Mouse (Mus musculus): Measurements from ENCODE around the gene Frat1. TPM values are rescaled to one million over a fixed set of nuclear protein-coding genes. Genes with fewer than 3 reads are reported as not detected.

Frat1 gene
- polyA plus RNA-seq, 1 experiment from 2014 or later = 27.3 TPM

DNA sequence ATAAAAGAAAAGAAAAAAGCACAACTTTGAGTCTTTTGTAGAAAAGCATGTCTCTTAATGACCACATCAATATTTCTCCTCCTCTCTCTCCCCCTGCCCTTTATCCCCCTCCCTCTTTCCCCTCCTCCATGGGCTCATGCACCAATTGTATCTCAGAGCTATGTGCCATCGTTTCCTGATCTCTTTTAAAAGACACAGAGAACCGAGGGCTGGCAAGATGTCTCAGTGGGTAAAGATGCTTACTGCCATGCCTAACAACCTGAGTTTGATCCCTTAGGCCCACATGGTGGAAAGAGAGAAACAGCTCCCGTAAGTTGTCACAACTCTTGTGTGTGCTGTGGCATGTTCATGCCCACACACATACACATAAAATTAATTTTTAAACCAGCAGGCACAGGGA, 6.9 kb downstream of the Frat1 start:
- Histone ChIP-seq H3K4me3 (ENCODE audit: low read depth, low read length) (no peak overlapping the region), H3K27me3 (ENCODE audit: control insufficient read depth, insufficient read depth, low read depth, low read length) (no peaks in the 10 kb centered on the region), H3K27ac (ENCODE audit: low read length) (no peak overlapping the region), H3K4me1 (ENCODE audit: control insufficient read depth, insufficient read depth, low read length) (peaks cover 34% of the 10 kb centered on the region), H3K9ac (ENCODE audit: low read depth, low read length) (no peak overlapping the region), H3K36me3 (ENCODE audit: control insufficient read depth, insufficient read depth, low read length) (no peaks in the 10 kb centered on the region), H3K4me2 (ENCODE audit: low read length) (no peak overlapping the region), H3K9me3 (replicated peaks; ENCODE audit: control insufficient read depth, low read length, poor library complexity, severe bottlenecking) (no peaks in the 10 kb centered on the region)
- WGBS = 50% methylated on average over 3 of the region's 3 CpGs
- ATAC-seq = no peak

- Histone ChIP-seq H3K36me3 (ENCODE audit: control insufficient read depth, insufficient read depth, low read length) (no peaks in the 10 kb centered on the region), H3K4me1 (ENCODE audit: control insufficient read depth, insufficient read depth, low read length) (peaks cover 27% of the 10 kb centered on the region), H3K27ac (ENCODE audit: low read length) (no peak overlapping the region), H3K9ac (ENCODE audit: low read depth, low read length) (no peak overlapping the region), H3K9me3 (replicated peaks; ENCODE audit: control insufficient read depth, low read length, poor library complexity, severe bottlenecking) (no peaks in the 10 kb centered on the region), H3K27me3 (ENCODE audit: control insufficient read depth, insufficient read depth, low read depth, low read length) (no peaks in the 10 kb centered on the region), H3K4me2 (ENCODE audit: low read length) (no peak overlapping the region), H3K4me3 (ENCODE audit: low read depth, low read length) (no peak overlapping the region)
- 72% methylated on average over 9 of the region's 9 CpGs for WGBS
- no peak for ATAC-seq
Measured at GRCm38 (mm10) chr19:41837194-41837916, 7.6 kb downstream of the Frat1 start.

DNA sequence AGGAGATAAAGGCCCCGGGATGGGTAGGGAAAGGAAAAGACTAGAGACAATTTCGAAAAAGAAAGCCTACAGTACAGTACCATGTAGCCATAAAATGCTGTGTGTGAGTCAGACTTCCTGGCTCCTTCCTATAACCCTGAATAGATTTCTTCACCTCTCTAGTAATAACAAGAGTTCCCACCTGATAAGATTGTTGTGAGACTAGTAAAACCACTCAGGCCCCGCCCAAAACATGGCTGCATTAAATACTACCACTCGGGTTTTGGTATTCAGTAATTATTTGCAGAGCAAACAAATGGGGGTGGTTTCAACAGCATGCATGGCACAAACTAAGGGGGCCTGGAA, 8.1 kb downstream of the Frat1 start:
- H3K4me3 ChIP-seq (ENCODE audit: low read depth, low read length) = no peak overlapping the region
- H3K36me3 ChIP-seq (ENCODE audit: control insufficient read depth, insufficient read depth, low read length) = no peaks in the 10 kb centered on the region
- H3K9me3 ChIP-seq (replicated peaks; ENCODE audit: control insufficient read depth, low read length, poor library complexity, severe bottlenecking) = no peaks in the 10 kb centered on the region
- 75% methylated on average over 4 of the region's 4 CpGs for WGBS
- no peak overlapping the region for H3K4me2 ChIP-seq (ENCODE audit: low read length)
- H3K27me3 ChIP-seq (ENCODE audit: control insufficient read depth, insufficient read depth, low read depth, low read length) = no peaks in the 10 kb centered on the region
- no peak for ATAC-seq
- H3K9ac ChIP-seq (ENCODE audit: low read depth, low read length) = no peak overlapping the region
- peaks cover 22% of the 10 kb centered on the region for H3K4me1 ChIP-seq (ENCODE audit: control insufficient read depth, insufficient read depth, low read length)
- H3K27ac ChIP-seq (ENCODE audit: low read length) = no peak overlapping the region

DNA sequence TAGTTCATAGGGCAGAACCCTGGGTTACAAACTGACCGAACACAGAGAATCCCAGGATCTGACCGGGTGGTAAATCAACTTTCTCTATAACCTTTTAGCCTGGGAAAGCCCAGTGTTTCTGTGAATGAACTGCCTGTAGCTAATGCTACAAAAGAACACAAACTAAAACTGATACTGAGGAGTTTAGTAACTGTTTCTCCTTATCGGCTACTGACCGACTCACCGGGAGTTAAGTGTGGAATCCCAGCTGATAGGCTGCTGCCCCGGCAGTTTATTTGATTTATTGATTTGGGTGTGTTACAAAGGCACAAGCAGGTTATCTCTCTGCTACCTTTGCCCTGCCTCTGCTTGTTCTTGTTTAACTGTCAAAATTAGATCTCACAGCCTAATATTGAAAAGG, 9.0 kb downstream of the Frat1 start:
- H3K4me1 ChIP-seq (ENCODE audit: control insufficient read depth, insufficient read depth, low read length) = peaks cover 15% of the 10 kb centered on the region
- H3K36me3 ChIP-seq (ENCODE audit: control insufficient read depth, insufficient read depth, low read length) = no peaks in the 10 kb centered on the region
- H3K27ac ChIP-seq (ENCODE audit: low read length) = no peak overlapping the region
- no peaks in the 10 kb centered on the region for H3K9me3 ChIP-seq (replicated peaks; ENCODE audit: control insufficient read depth, low read length, poor library complexity, severe bottlenecking)
- H3K4me3 ChIP-seq (ENCODE audit: low read depth, low read length) = no peak overlapping the region
- H3K9ac ChIP-seq (ENCODE audit: low read depth, low read length) = no peak overlapping the region
- no peak overlapping the region for H3K4me2 ChIP-seq (ENCODE audit: low read length)
- 73% methylated on average over 6 of the region's 6 CpGs for whole genome bisulfite sequencing
- ATAC-seq = no peak
- H3K27me3 ChIP-seq (ENCODE audit: control insufficient read depth, insufficient read depth, low read depth, low read length) = no peaks in the 10 kb centered on the region

- Histone ChIP-seq H3K9me3 (replicated peaks; ENCODE audit: control insufficient read depth, low read length, poor library complexity, severe bottlenecking) (no peaks in the 10 kb centered on the region), H3K9ac (ENCODE audit: low read depth, low read length) (no peak overlapping the region), H3K27ac (ENCODE audit: low read length) (no peak overlapping the region), H3K27me3 (ENCODE audit: control insufficient read depth, insufficient read depth, low read depth, low read length) (no peaks in the 10 kb centered on the region), H3K4me3 (ENCODE audit: low read depth, low read length) (no peak overlapping the region), H3K4me2 (ENCODE audit: low read length) (no peak overlapping the region), H3K4me1 (ENCODE audit: control insufficient read depth, insufficient read depth, low read length) (peaks cover 15% of the 10 kb centered on the region), H3K36me3 (ENCODE audit: control insufficient read depth, insufficient read depth, low read length) (no peaks in the 10 kb centered on the region)
- WGBS = 98% methylated on average over 3 of the region's 3 CpGs
- no peak for ATAC-seq
Measured at GRCm38 (mm10) chr19:41839685-41840084, 9.9 kb downstream of the Frat1 start.

- H3K27me3 ChIP-seq (ENCODE audit: control insufficient read depth, insufficient read depth, low read depth, low read length) = no peaks in the 10 kb centered on the region
- 81% methylated on average over 7 of the region's 7 CpGs for WGBS
- no peak overlapping the region for H3K4me2 ChIP-seq (ENCODE audit: low read length)
- H3K4me1 ChIP-seq (ENCODE audit: control insufficient read depth, insufficient read depth, low read length) = peaks cover 8% of the 10 kb centered on the region
- H3K4me3 ChIP-seq (ENCODE audit: low read depth, low read length) = no peak overlapping the region
- no peaks in the 10 kb centered on the region for H3K9me3 ChIP-seq (replicated peaks; ENCODE audit: control insufficient read depth, low read length, poor library complexity, severe bottlenecking)
- no peaks in the 10 kb centered on the region for H3K36me3 ChIP-seq (ENCODE audit: control insufficient read depth, insufficient read depth, low read length)
- no peak overlapping the region for H3K27ac ChIP-seq (ENCODE audit: low read length)
- no peak overlapping the region for H3K9ac ChIP-seq (ENCODE audit: low read depth, low read length)
- ATAC-seq = no peak
Measured at GRCm38 (mm10) chr19:41841105-41841750, 11.5 kb downstream of the Frat1 start.

DNA sequence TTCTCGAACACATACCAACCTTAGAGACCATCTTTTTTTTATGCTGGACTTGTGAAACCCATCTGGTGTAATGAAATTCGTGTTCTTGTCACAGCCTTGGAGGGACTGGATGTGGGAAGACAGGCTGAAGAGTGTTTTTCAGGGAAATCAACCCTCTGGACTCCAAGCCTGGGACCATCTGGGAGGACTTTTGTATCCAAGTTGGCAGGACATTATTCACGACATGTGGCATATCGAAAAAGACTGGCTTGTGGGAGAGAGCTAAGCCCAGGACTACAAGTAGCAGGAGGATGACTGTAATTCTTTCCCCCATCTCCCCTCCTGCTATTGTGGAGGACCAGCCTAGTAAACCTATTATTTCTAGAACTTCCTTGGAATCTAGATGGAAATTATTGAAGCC, 12.4 kb downstream of the Frat1 start:
- no peak for ATAC-seq
- H3K4me2 ChIP-seq (ENCODE audit: low read length) = no peak overlapping the region
- H3K4me3 ChIP-seq (ENCODE audit: low read depth, low read length) = no peak overlapping the region
- H3K27me3 ChIP-seq (ENCODE audit: control insufficient read depth, insufficient read depth, low read depth, low read length) = no peaks in the 10 kb centered on the region
- H3K9ac ChIP-seq (ENCODE audit: low read depth, low read length) = no peak overlapping the region
- 77% methylated on average over 4 of the region's 4 CpGs for WGBS
- no peaks in the 10 kb centered on the region for H3K9me3 ChIP-seq (replicated peaks; ENCODE audit: control insufficient read depth, low read length, poor library complexity, severe bottlenecking)
- no peak overlapping the region for H3K27ac ChIP-seq (ENCODE audit: low read length)
- no peaks in the 10 kb centered on the region for H3K36me3 ChIP-seq (ENCODE audit: control insufficient read depth, insufficient read depth, low read length)
- peaks cover 11% of the 10 kb centered on the region for H3K4me1 ChIP-seq (ENCODE audit: control insufficient read depth, insufficient read depth, low read length)

- no peak for ATAC-seq
- Histone ChIP-seq H3K36me3 (ENCODE audit: control insufficient read depth, insufficient read depth, low read length) (no peaks in the 10 kb centered on the region), H3K27ac (ENCODE audit: low read length) (no peak overlapping the region), H3K27me3 (ENCODE audit: control insufficient read depth, insufficient read depth, low read depth, low read length) (no peaks in the 10 kb centered on the region), H3K9me3 (replicated peaks; ENCODE audit: control insufficient read depth, low read length, poor library complexity, severe bottlenecking) (no peaks in the 10 kb centered on the region), H3K4me2 (ENCODE audit: low read length) (no peak overlapping the region), H3K4me3 (ENCODE audit: low read depth, low read length) (no peak overlapping the region), H3K4me1 (ENCODE audit: control insufficient read depth, insufficient read depth, low read length) (peaks cover 11% of the 10 kb centered on the region), H3K9ac (ENCODE audit: low read depth, low read length) (no peak overlapping the region)
- 86% methylated on average over 4 of the region's 4 CpGs for WGBS
Measured at GRCm38 (mm10) chr19:41842706-41843105, 12.9 kb downstream of the Frat1 start.

GRCm38 (mm10) chr19:41844345-41844744, 14.6 kb downstream of the Frat1 start:
- Histone ChIP-seq H3K27ac (ENCODE audit: low read length) (no peak overlapping the region), H3K36me3 (ENCODE audit: control insufficient read depth, insufficient read depth, low read length) (no peaks in the 10 kb centered on the region), H3K4me3 (ENCODE audit: low read depth, low read length) (no peak overlapping the region), H3K9ac (ENCODE audit: low read depth, low read length) (no peak overlapping the region), H3K4me2 (ENCODE audit: low read length) (no peak overlapping the region), H3K4me1 (ENCODE audit: control insufficient read depth, insufficient read depth, low read length) (peaks cover 11% of the 10 kb centered on the region), H3K9me3 (replicated peaks; ENCODE audit: control insufficient read depth, low read length, poor library complexity, severe bottlenecking) (no peaks in the 10 kb centered on the region), H3K27me3 (ENCODE audit: control insufficient read depth, insufficient read depth, low read depth, low read length) (no peaks in the 10 kb centered on the region)
- WGBS = 87% methylated on average over 6 of the region's 6 CpGs
- ATAC-seq = no peak
